Mouse (Mus musculus): ENCODE results near the gene Rdm1. TPM values are rescaled to one million over a fixed set of nuclear protein-coding genes. Genes with fewer than 3 reads are reported as not detected.
A peak's percentile ranks its signal among the peaks of the same experiment; 100 is the strongest.
"Not testable (repeated sequence)": the region's sequence is repeated elsewhere in the genome, so short reads cannot be mapped to it uniquely, and the experiment has no call there.

Gene Rdm1
- 30.8 and 44.8 TPM in 2 replicates for polyA plus RNA-seq (2014; fragmentation: Nextera tagmentation; extraction: Ambion mirVana)

DNA sequence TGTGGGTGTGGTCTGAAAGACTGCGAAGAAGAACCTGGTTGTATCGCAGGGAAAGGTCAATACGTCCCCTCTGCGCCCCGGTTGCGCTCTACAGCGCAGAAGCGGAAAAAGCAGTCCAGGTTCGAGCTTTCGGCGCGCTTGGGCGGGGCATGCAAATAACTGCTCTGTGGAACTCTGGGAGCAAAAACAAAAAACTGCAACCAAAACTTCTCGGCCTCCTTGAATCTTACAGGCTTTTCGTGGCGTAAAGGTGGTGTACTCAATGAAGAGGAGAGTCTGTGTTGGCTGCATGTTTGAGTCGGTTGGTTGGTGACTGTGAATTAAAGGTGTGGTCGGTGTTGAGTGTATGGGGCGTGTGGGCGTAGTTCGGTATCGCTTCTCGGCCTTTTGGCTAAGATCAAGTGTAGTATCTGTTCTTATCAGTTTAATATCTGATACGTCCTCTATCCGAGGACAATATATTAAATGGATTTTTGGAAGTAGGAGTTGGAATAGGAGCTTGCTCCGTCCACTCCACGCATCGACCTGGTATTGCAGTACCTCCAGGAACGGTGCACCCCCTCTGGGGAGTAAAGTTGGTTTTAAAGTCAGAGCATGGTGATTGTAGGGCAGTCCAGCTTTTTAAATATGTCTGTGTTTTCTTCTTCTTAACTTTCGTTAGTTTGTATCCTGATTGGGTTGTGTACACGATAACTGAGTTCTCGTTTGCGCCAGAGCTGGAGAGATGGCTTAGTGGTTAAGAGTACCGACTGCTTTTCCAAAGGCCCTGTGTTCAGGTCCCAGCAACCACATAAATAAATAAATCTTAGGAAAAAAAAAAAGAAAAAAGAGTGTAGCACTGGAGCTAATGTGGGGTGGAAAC lies at the start of gene Rdm1:
Gene Rdm1 (plus strand): TSS at position 201 of the 862 bp plus-strand sequence.
- peak within 1 kb of the TSS; percentile 70 for H3K9ac ChIP-seq (ENCODE audit: low read length)
- no peaks in the 10 kb centered on the region for H3K4me1 ChIP-seq (replicated peaks; ENCODE audit: control insufficient read depth, insufficient read depth, low read length)
- H3K27ac ChIP-seq (ENCODE audit: low read depth), result peak within 1 kb of the TSS; percentile 98
- H3K36me3 ChIP-seq (ENCODE audit: control insufficient read depth, insufficient read depth, low read length), result no peaks in the 10 kb centered on the region; the same call in 1 of the 2 replicates
- under 1% methylated on average over 34 of the region's 34 CpGs for WGBS
- peak; percentile 92 for DNase-seq (ENCODE audit: low spot score)
- peak within 1 kb of the TSS; percentile 88 for H3K4me2 ChIP-seq (ENCODE audit: low read length)
- peak within 1 kb of the TSS; percentile 53 for H3K4me3 ChIP-seq (ENCODE audit: low read depth, low read length)
- H3K9me3 ChIP-seq (ENCODE audit: control insufficient read depth, low read length), result no peaks in the 10 kb centered on the region
- peak; percentile 93 for ATAC-seq (replicated peaks; ENCODE audit: low FRiP score, low TSS enrichment, low read depth)
- H3K27me3 ChIP-seq (replicated peaks; ENCODE audit: control insufficient read depth, insufficient read depth, low read length), result no peaks in the 10 kb centered on the region

DNA sequence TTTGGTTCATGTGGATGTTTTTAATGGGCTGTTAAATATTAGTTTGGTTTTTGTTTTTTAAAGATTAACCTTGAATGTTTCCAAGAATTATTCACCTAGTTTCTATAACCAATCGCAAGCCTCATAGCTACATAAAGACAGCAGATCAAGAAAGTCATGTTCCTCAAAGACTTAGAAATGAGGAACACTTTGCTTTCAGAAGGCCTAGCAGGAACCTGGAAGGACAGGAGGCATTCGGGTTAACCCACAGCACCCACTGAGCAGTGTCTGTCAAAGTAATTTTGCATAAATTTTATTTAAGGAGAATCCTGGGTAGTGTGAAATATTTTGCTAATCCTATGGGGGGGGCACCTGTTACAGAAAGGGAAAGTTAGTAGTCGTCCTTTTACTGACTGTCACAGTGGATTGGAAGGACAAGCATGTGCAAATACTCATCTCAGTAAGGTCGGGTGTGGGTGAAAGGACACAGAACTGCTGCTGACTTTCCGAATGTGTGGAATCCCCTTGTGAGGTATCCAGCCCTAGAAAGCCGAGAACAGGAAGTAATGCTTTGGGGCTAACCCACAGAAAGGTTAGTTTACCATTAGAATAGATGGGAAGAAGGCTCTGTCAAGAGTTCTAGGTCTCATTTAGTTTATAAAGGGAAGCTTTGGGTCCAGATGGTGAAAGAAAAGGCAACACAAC lies 45.8 kb upstream of the Rdm1 start:
- 71% methylated on average over 6 of the region's 6 CpGs for WGBS
- H3K9ac ChIP-seq (ENCODE audit: low read length), result no peak overlapping the region
- no peaks in the 10 kb centered on the region for H3K9me3 ChIP-seq (ENCODE audit: control insufficient read depth, low read length)
- H3K4me1 ChIP-seq (replicated peaks; ENCODE audit: control insufficient read depth, insufficient read depth, low read length), result no peaks in the 10 kb centered on the region
- peak overlapping the region; percentile 64; the same call in 1 of the 2 replicates for H3K4me2 ChIP-seq (ENCODE audit: low read length)
- no peak overlapping the region for H3K27ac ChIP-seq (ENCODE audit: low read depth)
- no peak for ATAC-seq (replicated peaks; ENCODE audit: low FRiP score, low TSS enrichment, low read depth)
- H3K4me3 ChIP-seq (ENCODE audit: low read depth, low read length), result no peak overlapping the region
- no peak for DNase-seq (ENCODE audit: low spot score)
- peaks cover 49% of the 10 kb centered on the region for H3K36me3 ChIP-seq (ENCODE audit: control insufficient read depth, insufficient read depth, low read length)
- no peaks in the 10 kb centered on the region for H3K27me3 ChIP-seq (replicated peaks; ENCODE audit: control insufficient read depth, insufficient read depth, low read length)

DNA sequence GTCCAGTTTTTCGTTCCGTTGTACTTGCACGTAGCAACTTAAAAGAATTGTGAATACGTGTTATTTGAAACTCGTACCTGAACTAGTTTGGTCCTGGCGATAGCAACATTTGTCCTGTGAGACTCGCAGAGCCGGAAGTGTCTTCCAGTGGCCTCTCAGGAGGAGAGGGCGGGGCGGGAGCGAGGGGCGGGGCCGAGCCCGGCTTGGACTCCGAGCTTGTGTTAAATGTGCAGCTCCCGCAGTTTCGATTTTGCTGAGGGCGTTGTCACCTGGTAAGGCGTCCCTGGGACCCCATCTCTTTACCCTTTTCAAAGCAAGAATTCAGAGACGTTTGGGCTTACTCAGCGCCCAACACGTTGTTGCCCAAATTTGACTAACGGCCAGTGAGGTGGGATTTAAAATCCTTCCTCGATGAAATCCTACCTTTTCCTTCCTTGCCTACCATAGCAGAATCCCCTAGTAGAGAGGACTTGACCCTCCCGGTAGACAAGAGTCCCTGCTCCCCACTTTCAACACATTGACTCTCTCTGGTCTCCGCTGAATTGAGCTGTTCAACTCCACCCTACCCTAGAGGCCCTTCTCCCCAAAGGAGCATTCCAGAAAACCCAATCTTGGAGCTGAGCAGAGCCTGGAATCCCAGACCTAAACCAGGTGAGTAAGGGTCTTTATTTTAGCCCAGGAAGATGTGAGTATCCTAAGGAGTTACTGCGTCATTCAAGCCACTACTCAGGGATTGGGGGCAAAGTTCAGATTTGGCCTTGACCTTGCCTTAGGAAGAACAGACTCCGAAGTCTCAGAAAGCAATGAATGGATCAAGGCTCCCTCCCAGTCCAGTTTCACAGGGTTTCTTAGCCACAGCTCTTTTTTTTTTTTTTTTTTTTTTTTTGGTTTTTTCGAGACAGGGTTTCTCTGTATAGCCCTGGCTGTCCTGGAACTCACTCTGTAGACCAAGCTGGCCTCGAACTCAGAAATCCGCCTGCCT lies 44.6 kb upstream of the Rdm1 start, which contains the start of gene Tmem106a:
Gene Tmem106a (plus strand): TSS at position 189 of the 982 bp plus-strand sequence.
- WGBS, result 17% methylated on average over 30 of the region's 31 CpGs
- Histone ChIP-seq H3K36me3 (ENCODE audit: control insufficient read depth, insufficient read depth, low read length) (peaks cover 38% of the 10 kb centered on the region), H3K4me1 (replicated peaks; ENCODE audit: control insufficient read depth, insufficient read depth, low read length) (no peaks in the 10 kb centered on the region), H3K4me2 (ENCODE audit: low read length) (peak within 1 kb of the TSS; percentile 64), H3K4me3 (ENCODE audit: low read depth, low read length) (peak within 1 kb of the TSS; percentile 44), H3K27me3 (replicated peaks; ENCODE audit: control insufficient read depth, insufficient read depth, low read length) (no peaks in the 10 kb centered on the region), H3K9me3 (ENCODE audit: control insufficient read depth, low read length) (no peaks in the 10 kb centered on the region), H3K9ac (ENCODE audit: low read length) (peak within 1 kb of the TSS; percentile 49; the same call in 1 of the 2 replicates), H3K27ac (ENCODE audit: low read depth) (0 out of 2 replicates have a peak within 1 kb of the TSS, but pooled peaks have one; percentile 6)
- ATAC-seq (replicated peaks; ENCODE audit: low FRiP score, low TSS enrichment, low read depth) (peak; percentile 82), DNase-seq (ENCODE audit: low spot score) (peak; percentile 85)

DNA sequence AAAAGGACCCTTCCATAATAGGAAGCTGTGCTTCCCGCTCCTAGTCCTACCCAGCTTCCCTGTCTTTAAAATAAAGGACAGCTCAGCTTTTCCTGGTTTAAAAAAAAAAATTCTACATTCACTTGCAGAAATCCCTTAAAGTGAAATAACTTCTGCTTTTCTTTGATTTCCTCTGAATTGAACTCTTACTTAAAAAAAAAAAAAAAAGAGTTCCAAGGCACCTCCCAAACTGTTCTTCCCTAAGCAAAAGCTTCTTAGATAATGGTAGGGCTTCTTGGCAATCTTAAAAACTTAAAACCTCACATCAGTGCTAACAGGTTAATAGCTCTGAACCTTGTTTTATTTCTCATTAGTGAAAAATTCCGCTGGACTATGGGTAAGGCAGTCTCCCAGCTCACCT lies 43.8 kb upstream of the Rdm1 start:
- WGBS, result 87% methylated on average over 2 of the region's 2 CpGs
- no peak for ATAC-seq (replicated peaks; ENCODE audit: low FRiP score, low TSS enrichment, low read depth)
- no peak overlapping the region for H3K27ac ChIP-seq (ENCODE audit: low read depth)

DNA sequence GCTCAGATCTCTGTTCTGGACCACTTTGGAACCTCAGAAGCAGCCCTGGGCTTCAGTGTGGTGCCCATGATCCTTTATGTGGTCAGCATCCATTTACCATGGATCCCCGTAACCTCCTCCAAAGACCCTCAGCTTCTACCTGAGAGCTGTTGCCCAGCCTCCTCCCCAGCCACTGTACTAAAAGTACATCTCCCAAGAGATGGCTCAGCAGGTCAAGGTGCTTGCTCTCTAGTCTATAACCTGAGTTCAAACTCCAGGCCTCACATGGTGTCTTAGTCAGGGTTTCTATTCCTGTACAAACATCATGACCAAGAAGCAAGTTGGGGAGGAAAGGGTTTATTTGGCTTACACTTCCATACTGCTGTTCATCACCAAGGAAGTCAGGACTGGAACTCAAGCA lies 42.0 kb upstream of the Rdm1 start:
- not testable (repeated sequence) for H3K4me3 ChIP-seq (ENCODE audit: low read depth, low read length); ATAC-seq (replicated peaks; ENCODE audit: low FRiP score, low TSS enrichment, low read depth); H3K4me1 ChIP-seq (replicated peaks; ENCODE audit: control insufficient read depth, insufficient read depth, low read length); H3K27me3 ChIP-seq (replicated peaks; ENCODE audit: control insufficient read depth, insufficient read depth, low read length); H3K9ac ChIP-seq (ENCODE audit: low read length); H3K9me3 ChIP-seq (ENCODE audit: control insufficient read depth, low read length); H3K27ac ChIP-seq (ENCODE audit: low read depth); DNase-seq (ENCODE audit: low spot score); H3K4me2 ChIP-seq (ENCODE audit: low read length)
- WGBS, result 100% methylated on average over 1 of the region's 1 CpGs
- peaks cover 12% of the 10 kb centered on the region for H3K36me3 ChIP-seq (ENCODE audit: control insufficient read depth, insufficient read depth, low read length)

More for the DNA sequence above, 43.8 kb upstream of the Rdm1 start:
- no peak overlapping the region for H3K4me2 ChIP-seq (ENCODE audit: low read length)
- no peaks in the 10 kb centered on the region for H3K9me3 ChIP-seq (ENCODE audit: control insufficient read depth, low read length)
- no peak overlapping the region for H3K4me3 ChIP-seq (ENCODE audit: low read depth, low read length)
- no peaks in the 10 kb centered on the region for H3K27me3 ChIP-seq (replicated peaks; ENCODE audit: control insufficient read depth, insufficient read depth, low read length)
- H3K36me3 ChIP-seq (ENCODE audit: control insufficient read depth, insufficient read depth, low read length), result peaks cover 29% of the 10 kb centered on the region
- H3K4me1 ChIP-seq (replicated peaks; ENCODE audit: control insufficient read depth, insufficient read depth, low read length), result no peaks in the 10 kb centered on the region
- no peak for DNase-seq (ENCODE audit: low spot score)
- no peak overlapping the region for H3K9ac ChIP-seq (ENCODE audit: low read length)

DNA sequence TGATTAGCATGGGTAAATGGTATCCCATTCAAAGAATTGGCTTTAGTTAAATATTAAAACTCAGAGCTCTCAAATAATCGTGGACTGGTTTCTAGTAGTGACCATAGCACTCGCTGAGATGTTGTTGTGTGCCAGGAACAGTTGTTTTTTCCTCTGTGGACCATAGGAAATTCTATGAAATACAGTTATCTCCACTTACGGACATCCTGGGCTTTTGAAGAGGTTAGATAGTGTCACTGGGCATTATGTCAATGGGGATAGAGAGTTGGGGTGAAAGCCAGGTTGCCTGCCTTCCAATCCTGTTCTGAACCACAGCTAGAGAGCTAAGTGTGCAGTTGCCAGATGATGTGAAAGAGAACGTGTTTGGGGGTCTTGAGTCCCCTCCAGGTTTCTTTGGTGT lies 41.2 kb upstream of the Rdm1 start:
- 76% methylated on average over 4 of the region's 4 CpGs for WGBS
- Histone ChIP-seq H3K36me3 (ENCODE audit: control insufficient read depth, insufficient read depth, low read length) (peaks cover 4% of the 10 kb centered on the region), H3K9ac (ENCODE audit: low read length) (no peak overlapping the region), H3K4me1 (replicated peaks; ENCODE audit: control insufficient read depth, insufficient read depth, low read length) (no peaks in the 10 kb centered on the region), H3K27ac (ENCODE audit: low read depth) (no peak overlapping the region), H3K4me3 (ENCODE audit: low read depth, low read length) (no peak overlapping the region), H3K4me2 (ENCODE audit: low read length) (no peak overlapping the region), H3K27me3 (replicated peaks; ENCODE audit: control insufficient read depth, insufficient read depth, low read length) (no peaks in the 10 kb centered on the region), H3K9me3 (ENCODE audit: control insufficient read depth, low read length) (no peaks in the 10 kb centered on the region)
- ATAC-seq (replicated peaks; ENCODE audit: low FRiP score, low TSS enrichment, low read depth) (no peak), DNase-seq (ENCODE audit: low spot score) (no peak)

DNA sequence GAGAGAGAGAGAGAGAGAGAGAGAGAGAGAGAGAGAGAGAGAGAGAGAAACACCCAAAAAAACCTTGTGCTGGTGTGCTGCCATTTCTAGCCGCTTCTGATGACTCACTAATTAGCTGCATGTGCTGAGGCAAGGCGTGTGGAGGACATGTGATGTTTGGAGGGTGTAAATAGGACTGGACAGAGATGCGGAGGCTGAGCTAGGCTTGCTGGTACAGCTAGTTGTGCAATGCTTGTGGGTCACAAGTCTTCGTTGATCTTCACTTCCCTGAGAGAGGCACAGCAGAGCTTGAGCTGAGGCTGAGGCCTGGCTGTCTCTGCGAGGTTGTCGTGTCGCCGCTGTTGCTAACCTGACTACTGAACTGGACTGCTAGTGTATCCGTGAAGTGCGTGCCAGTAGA lies 39.3 kb upstream of the Rdm1 start:
- H3K27me3 ChIP-seq (replicated peaks; ENCODE audit: control insufficient read depth, insufficient read depth, low read length), result no peaks in the 10 kb centered on the region

DNA sequence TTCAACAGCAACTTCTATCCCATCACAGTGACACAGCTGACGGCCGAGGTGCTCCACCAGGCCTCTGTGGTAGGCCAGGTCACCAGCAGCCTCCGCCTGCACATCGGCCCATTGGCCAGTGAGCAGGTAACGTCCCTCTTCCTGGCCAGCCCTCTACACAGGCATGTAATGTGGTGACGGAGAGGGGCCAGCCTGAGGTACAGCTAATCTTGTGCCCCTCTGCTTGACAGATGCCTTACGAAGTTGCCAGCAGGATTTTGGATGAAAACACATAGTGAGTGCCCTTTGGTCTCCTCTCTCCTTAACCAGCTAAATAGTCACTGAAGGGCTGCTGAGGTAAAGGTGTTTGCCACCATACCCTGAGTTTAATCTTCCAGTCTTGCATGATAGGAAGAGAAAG lies 38.1 kb upstream of the Rdm1 start:
- Histone ChIP-seq H3K27ac (ENCODE audit: low read depth) (no peak overlapping the region), H3K36me3 (ENCODE audit: control insufficient read depth, insufficient read depth, low read length) (no peaks in the 10 kb centered on the region), H3K9ac (ENCODE audit: low read length) (no peak overlapping the region), H3K9me3 (ENCODE audit: control insufficient read depth, low read length) (no peaks in the 10 kb centered on the region), H3K27me3 (replicated peaks; ENCODE audit: control insufficient read depth, insufficient read depth, low read length) (no peaks in the 10 kb centered on the region), H3K4me3 (ENCODE audit: low read depth, low read length) (no peak overlapping the region), H3K4me2 (ENCODE audit: low read length) (no peak overlapping the region), H3K4me1 (replicated peaks; ENCODE audit: control insufficient read depth, insufficient read depth, low read length) (no peaks in the 10 kb centered on the region)
- 91% methylated on average over 7 of the region's 7 CpGs for WGBS
- ATAC-seq (replicated peaks; ENCODE audit: low FRiP score, low TSS enrichment, low read depth) (no peak; the same call in 1 of the 2 replicates), DNase-seq (ENCODE audit: low spot score) (no peak)

More for the DNA sequence above, 39.3 kb upstream of the Rdm1 start:
- no peak overlapping the region for H3K27ac ChIP-seq (ENCODE audit: low read depth)
- H3K9ac ChIP-seq (ENCODE audit: low read length), result no peak overlapping the region
- H3K4me2 ChIP-seq (ENCODE audit: low read length), result no peak overlapping the region
- H3K36me3 ChIP-seq (ENCODE audit: control insufficient read depth, insufficient read depth, low read length), result no peaks in the 10 kb centered on the region
- WGBS, result 91% methylated on average over 10 of the region's 10 CpGs
- no peaks in the 10 kb centered on the region for H3K9me3 ChIP-seq (ENCODE audit: control insufficient read depth, low read length)
- H3K4me3 ChIP-seq (ENCODE audit: low read depth, low read length), result no peak overlapping the region
- no peaks in the 10 kb centered on the region for H3K4me1 ChIP-seq (replicated peaks; ENCODE audit: control insufficient read depth, insufficient read depth, low read length)
- DNase-seq (ENCODE audit: low spot score) (no peak), ATAC-seq (replicated peaks; ENCODE audit: low FRiP score, low TSS enrichment, low read depth) (no peak)
